Mouse (Mus musculus): Measurements from ENCODE around the gene Moap1.

- TF ChIP-seq POLR2A (IDR thresholded peaks at IDR 0.05; ENCODE audit: insufficient read length, low read depth) (no peak), MAX (IDR thresholded peaks at IDR 0.05; ENCODE audit: low read depth) (no peak), TCF12 (IDR thresholded peaks at IDR 0.05; ENCODE audit: insufficient read depth, poor library complexity, severe bottlenecking) (no peak), E2F4 (IDR thresholded peaks at IDR 0.05; ENCODE audit: insufficient read depth) (no peak), POLR2AphosphoS2 (IDR thresholded peaks at IDR 0.05; ENCODE audit: insufficient read length, low read depth) (no peak), MYOD1 (IDR thresholded peaks at IDR 0.05; ENCODE audit: control insufficient read depth in 1 of 3, insufficient read length in 2 of 3, low read depth in 2 of 3) (no peak), CEBPB (IDR thresholded peaks at IDR 0.05; ENCODE audit: insufficient read depth, poor library complexity, severe bottlenecking) (no peak), MYOG (IDR thresholded peaks at IDR 0.05; ENCODE audit: control insufficient read depth in 1 of 3, insufficient read depth in 1 of 3, insufficient read length in 2 of 3, low read depth in 2 of 3) (no peak), USF1 (IDR thresholded peaks at IDR 0.05; ENCODE audit: low read depth) (no peak), SRF (IDR thresholded peaks at IDR 0.05; ENCODE audit: control insufficient read depth, insufficient read length, low read depth) (no peak)
Measured at GRCm38 (mm10) chr12:102714654-102715395, 28.6 kb downstream of the Moap1 start.
